Mouse (Mus musculus) lung, adult 2 months (tissue): ENCODE results near the gene Smurf1.

Source experiments
- CTCF ChIP-seq: fragments of 200-500 bp; IDR thresholded peaks from 2 replicates; pipeline ENCODE4 v1.5.1; 2011; ENCODE audit warnings: mild to moderate bottlenecking, low read length, control low read depth; ENCODE audit not compliant: insufficient read depth
- POLR2A ChIP-seq: fragments of 200-500 bp; IDR thresholded peaks from 2 replicates; pipeline ENCODE4 v1.6.1; 2011; ENCODE audit warnings: low read depth, mild to moderate bottlenecking, control low read depth, low read length, borderline replicate concordance; ENCODE audit errors: extremely low read depth

DNA sequence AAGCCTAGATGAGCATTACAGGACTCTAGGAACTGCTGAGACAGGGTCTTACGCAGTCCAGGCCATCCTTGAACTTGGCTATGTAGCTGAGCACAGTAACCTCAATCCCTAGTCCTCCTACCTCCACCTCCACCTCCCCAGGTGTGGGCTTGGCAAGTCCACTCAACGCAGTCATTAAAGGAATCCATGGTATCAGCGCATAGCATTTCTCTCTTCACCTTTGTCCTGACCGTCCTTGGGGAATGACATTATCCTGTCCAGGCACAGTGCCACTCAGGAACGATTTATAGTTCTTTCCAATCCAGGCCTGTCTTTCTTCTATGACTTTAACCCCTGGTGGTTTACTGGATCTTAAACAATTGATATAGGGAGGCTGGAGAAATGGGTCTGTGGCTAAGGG, 24.8 kb upstream of the Smurf1 start:
- TF ChIP-seq CTCF (no peak), POLR2A (no peak)
